Mouse (Mus musculus) CD8-positive naive resting alpha-beta T cell, adult 2 months (primary cell): ENCODE measurements around the gene Trim65.
A peak's percentile ranks its signal among the peaks of the same experiment; 100 is the strongest.
"Not testable (repeated sequence)": the region's sequence is repeated elsewhere in the genome, so short reads cannot be mapped to it uniquely, and the experiment has no call there.

Experiments used
- DNase-seq, 2 experiments: peaks; one replicate each; pipeline ENCODE4 v3.0.0; 2022; ENCODE audit warnings: low read depth in 2 of 2, low spot score in 2 of 2

The Trim65 gene

GRCm38 (mm10) chr11:116092959-116093358, 38.0 kb downstream of the Trim65 start:
- not testable (repeated sequence) for DNase-seq

DNA sequence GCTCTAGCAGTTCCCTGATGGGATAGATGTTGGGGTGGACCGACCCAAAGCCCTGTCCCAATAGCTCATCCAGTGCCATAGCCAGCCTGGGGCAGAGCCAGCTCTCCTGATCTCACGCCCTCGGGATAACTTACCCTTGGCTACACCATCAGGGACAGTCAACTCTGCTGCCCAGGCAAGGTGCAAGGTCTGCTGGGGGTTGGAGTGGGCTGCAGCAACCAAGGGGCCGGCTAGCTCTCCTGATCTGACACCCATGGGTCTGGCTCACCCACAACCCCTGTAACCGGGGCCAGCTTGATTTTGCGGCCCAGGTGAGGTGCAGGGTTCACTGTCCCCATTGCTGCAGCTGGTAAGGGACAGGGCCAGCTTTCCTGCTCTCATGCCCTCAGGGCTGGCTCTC, 39.3 kb downstream of the Trim65 start:
- no peak for DNase-seq

GRCm38 (mm10) chr11:116089545-116089944, 41.4 kb downstream of the Trim65 start:
- DNase-seq, result no peak

DNA sequence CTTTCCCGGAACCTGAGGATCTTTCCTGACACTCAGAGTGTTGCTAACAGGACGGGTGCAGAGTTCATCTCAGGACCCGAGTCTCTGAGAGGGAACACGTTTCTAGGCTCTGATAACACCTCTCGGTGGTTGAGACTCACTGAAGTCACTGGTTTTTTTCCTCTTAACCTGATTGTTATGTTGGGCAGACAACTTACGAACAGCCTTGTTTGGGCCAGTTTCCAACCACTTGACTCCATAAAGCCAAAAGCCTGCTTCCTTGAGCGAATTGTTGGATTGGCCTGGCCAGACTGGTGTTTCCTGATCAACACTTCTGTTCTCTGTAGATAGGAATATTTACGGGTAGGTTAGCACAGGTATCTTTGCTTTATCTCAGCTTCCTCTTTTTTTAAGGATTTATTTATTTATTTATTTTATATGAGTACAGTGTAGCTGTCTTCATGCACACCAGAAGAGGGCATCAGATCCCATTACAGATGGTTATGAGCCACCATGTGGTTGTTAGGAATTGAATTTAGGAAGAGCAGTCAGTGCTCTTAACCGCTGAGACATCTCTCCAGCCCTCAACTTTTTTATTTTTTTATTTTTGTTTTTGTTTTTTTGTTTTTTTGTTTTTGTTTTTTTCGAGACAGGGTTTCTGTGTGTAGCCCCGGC, 42.1 kb downstream of the Trim65 start:
- no peak for DNase-seq

GRCm38 (mm10) chr11:116088188-116088587, 42.7 kb downstream of the Trim65 start:
- DNase-seq, result no peak

- DNase-seq, result peak; percentile 77 to 88
Observed at GRCm38 (mm10) chr11:116087194-116088130, 43.5 kb downstream of the Trim65 start.

- DNase-seq, result peak; percentile 95 to 97
Observed at GRCm38 (mm10) chr11:116086258-116087193, 44.4 kb downstream of the Trim65 start, which contains the start of gene Wbp2. TSS of gene Wbp2 (minus strand) at chr11:116086995.

DNA sequence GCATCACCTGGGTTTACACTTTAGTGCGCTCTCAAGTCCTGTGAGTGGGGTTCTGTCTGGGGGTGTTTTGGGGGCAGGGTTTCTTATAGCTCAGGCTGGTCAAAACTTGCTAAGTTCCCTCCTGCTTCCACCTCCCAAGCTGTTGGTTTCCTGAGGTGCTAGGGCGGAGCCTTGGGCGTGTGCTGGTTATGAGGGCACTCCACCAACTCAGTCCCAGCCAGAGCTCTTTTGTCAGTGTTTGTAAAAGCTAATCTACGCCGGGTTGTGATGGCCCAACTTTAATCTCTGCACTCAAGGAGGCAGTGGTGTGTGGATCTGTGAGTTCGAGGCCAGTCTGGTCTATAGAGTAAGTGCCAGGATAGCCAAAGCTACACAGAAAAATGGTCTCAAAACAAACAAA, 46.8 kb downstream of the Trim65 start:
- DNase-seq, result no peak

GRCm38 (mm10) chr11:116083096-116083672, 47.7 kb downstream of the Trim65 start:
- no peak for DNase-seq

GRCm38 (mm10) chr11:116081081-116081480, 49.8 kb downstream of the Trim65 start:
- DNase-seq, result peak; percentile 65 to 80

GRCm38 (mm10) chr11:116079511-116079910, 51.4 kb downstream of the Trim65 start:
- no peak for DNase-seq

- no peak for DNase-seq
Observed at GRCm38 (mm10) chr11:116078676-116079320, 52.1 kb downstream of the Trim65 start.

GRCm38 (mm10) chr11:116078221-116078620, 52.7 kb downstream of the Trim65 start:
- peak; percentile 70 to 87 for DNase-seq

DNA sequence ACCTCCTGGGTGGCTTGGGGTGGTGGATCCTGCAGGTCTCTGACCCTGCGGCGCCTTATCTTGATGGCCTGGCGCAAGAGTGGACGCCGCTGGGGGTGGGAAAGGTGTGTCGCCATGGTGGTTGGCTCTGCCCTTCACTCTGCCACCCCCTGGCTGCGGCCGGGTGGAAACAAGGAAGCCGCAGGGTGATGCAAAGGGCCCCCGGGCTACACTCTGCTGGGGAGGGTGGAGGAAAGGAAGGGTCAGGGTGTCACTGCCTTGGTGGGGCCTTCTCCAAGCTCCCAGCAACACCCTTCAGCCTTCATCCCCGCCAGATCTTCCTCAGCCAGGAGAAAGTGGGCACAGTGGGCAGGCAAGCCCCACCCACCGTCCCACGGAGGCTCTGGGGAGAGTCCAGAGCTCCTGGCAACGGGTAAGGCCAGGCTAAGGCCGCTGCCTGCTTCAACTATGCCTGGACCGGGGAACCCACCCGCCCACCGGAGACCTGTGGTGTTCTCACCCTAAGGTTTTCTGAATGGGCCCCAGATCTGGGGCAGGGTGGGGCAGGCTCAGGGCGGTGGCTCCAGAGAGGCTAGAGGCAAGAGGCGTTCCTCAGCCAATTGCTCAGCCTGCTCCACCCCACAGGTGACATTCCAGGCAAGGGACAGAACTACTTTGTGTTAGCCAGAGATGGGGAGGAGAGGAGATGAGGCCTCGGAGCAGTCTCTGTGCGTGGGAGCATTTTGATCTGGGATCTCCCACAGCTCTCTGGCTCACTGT, 53.3 kb downstream of the Trim65 start, which contains the start of gene Unc13d:
TSS of gene Unc13d (minus strand) at position 516 of the 759 bp plus-strand sequence.
- DNase-seq, result peak; percentile 15 to 33

- DNase-seq, result peak; percentile 15 to 39
Observed at GRCm38 (mm10) chr11:116076836-116077235, 54.1 kb downstream of the Trim65 start.

DNA sequence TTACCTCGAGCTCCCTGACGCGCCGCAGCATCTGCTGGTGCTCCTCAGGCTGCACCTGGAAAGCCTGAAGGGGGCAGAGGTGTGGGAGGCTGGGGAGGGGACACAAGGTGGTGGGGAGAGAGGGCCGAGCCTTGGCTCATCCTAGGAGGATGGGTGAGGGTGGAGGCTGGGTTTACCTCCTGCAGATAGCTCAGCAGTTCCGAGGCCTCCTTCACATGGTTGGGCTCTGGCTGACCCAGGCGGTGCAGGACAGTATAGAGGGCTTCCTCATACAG, 54.7 kb downstream of the Trim65 start:
- no peak for DNase-seq

- no peak for DNase-seq
Observed at GRCm38 (mm10) chr11:116075539-116076265, 55.2 kb downstream of the Trim65 start.

DNA sequence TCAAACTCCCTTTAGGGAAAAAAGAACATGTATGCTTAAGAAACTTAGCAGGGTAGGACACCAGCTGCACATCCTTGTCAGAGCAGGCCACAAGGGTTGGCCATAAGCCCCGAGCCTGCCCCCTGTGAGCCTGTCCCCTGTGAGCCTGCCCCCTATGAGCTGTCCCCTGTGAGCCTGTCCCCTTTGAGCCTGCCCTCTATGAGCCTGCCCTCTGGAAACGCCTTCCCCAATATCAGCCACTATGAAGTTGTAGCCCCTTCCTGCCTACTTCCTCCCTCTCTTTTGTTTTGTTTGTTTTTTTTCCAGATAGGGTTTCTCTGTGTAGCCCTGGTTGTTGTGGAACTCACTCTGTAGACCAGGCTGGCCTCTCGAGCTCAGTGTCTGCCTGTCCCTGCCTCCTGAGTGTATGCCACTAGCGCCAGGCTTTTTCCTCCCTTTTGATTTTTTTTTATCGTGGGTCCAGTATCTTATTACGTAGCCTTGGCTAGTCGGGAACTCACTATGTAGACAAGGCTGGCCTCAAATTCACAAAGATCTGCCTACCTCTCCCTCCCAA, 56.4 kb downstream of the Trim65 start:
- no peak for DNase-seq

- DNase-seq, result no peak
Observed at GRCm38 (mm10) chr11:116072608-116073007, 58.3 kb downstream of the Trim65 start.
